Mouse (Mus musculus): ENCODE data around the gene Slc4a4.

The Slc4a4 gene

DNA sequence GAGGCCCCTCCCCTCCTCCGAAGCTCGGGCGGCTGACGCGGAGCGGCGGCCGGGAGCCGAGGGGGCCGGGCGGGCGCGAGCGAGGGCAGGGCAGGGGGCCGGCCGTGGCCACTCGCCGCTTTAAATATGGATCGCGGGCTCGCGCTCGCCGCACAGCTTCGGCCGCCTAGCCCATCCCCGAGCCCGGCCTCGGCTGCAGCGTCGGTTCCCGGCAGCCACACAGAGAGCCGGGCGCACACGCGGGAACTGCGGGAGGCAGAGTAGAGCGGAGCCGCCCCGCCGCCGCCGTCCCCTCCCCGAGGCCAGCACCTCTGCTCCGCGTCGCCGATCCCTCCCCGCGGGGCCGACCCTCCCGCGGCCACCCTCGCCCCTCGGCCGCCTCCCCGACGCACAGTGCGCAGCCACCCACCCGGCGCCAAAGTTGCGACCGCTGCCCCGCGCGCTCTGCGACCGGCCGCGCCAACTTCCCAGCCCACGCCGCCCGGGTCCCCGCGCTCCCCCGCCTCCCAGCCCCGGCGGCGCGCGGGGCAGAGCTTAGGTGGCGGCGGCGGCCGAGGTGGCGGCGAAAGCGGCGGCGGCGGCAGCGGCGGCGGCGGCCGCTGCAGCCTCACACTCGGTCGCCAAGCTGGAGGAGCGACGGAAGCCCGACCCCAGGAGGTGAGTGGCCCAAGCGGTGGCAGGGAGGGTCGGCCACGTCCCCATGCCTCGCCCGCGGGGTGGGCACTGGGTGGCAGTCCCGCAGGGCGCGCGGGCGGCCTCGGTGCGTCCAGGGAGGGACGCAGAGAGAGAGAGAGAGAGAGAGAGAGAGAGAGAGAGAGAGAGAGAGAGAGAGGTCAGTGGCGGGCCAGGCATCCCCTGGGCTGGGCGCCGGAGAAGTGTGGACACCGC is at the start of gene Slc4a4:
Slc4a4 (plus strand) TSS at position 151 of the 888 bp plus-strand sequence.
- DNase-seq (ENCODE audit: low read depth, low spot score): peak; percentile 6

DNA sequence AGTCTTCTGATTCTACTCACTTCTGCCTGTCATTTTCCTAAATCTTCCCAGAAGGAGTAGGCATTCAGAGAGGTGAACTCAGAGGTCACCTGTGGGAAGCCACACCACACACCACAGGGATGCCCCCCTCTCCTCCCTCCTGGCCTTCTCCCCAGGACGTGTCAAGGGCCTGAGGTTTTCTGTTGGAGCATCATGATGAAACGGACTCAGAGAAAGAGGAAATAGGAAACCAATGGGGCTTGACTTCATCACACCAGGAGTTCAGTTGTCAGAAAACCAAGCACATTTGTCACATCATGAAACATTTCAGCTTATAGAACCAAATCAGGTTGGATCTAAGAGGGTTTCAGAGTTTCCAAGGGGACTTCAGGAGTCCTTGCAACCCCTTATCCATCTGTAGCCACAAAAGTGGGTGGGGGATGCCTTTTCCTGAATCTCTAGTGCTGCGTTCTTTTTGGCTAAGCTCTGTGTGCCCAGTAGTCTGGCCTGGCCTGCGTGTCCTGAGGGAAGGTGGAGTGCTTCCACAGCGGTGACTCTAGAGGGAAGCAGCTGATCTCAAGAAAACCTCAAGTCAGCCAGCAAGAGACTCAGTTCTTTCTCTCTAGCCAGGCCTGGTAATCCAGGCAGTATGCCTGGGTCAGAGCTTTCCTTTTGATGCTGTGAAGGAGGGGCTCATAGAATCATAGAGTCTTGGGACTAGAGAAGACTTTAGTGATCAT is 46.4 kb upstream of the Slc4a4 start:
- no peak for DNase-seq (ENCODE audit: low read depth, low spot score)

DNA sequence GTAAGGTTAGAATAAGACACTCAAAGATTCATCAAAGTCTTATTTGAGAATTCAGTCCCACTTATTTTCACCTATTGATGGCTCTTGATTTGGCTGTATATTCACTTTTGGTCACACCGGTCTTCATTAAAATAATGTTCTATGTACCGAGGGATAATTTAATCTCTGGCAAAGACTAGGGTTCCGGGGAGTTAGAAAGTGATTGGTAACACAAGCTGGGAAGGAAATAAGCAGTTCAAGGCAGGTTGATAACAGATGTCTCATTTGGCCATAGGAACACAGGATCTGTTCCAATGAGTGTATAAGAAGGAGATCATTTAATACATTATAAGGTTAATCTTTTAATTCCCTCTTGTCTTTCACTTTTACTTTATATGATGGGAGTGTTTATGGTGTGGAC is 29.3 kb upstream of the Slc4a4 start:
- DNase-seq (ENCODE audit: low read depth, low spot score): no peak

DNA sequence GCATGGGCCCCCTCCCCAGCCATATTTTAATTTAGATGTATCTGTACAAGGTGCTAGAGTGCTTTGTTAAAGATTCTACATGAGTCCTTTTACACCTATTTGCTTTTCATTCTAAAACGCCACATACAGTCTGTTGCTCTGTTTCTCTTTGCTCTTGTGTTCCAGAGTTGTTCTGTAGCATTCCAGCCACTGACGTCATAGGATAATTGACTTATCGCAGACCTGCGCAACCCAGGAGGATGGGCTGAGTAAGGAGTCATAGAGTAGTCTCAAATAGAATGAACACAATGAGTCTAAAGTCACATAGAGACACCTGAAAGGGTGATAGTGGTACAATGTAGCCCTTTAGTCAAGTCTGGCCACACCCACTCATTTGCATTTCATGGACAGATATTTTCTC is 28.8 kb upstream of the Slc4a4 start:
- DNase-seq (ENCODE audit: low read depth, low spot score): no peak

DNA sequence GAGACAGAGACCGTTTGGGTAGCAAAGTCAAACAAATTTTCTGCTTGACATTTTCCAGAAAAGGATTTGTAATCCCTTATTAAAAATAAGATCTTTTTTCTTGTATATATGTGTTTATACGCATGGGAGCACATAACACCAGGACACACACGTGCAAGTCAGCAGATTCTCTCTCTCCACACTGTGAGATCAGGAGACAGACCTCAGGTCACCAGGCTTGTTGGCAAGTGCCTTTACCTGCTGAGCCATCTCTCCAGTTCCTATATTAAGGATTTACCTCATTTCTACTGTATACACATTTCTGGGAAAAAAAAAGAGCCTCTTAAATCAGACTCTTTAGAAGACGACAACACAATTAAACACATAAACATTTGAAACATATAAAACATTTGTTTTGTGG is 28.4 kb upstream of the Slc4a4 start:
- no peak for DNase-seq (ENCODE audit: low read depth, low spot score)

DNA sequence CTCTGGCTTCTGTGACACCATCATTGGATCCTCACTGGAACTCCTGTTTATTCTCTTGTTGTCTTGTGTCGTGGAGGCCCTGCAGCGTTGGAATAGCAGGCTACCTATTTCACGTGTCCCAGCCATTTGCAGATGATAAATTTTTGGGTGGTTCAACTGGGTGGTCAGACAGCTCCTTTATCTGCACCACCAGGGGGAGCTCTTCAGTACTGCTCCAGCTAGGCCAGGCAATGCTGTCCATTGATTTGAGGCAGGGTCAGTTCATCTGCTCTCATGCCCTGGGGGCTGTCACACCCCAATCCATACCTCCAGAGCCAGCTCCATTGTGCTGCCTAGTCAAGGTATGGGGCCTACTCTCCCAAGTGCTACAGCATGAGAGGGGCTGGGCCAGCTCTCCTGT is 24.5 kb upstream of the Slc4a4 start:
- DNase-seq (ENCODE audit: low read depth, low spot score): peak; percentile 5

DNA sequence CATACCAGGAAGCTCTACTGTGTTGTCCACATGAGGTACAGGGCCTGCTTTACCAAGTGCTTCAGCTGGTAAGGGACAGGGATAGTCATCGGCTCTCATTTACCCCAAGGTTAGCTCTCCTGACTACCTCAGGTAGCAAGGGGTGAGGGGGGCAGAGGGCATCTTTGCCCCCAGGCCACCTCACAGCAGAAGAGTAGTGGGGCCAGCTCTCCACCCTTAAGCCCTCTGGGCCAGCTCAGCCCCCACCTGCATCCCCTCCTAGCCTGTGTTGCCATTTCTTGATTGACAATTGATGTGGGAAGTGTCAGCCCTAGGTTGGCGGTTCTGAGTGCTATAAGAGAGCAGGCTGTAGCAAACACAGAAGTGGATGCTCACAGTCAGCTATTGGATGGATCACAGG is 23.8 kb upstream of the Slc4a4 start:
- DNase-seq (ENCODE audit: low read depth, low spot score): no peak

DNA sequence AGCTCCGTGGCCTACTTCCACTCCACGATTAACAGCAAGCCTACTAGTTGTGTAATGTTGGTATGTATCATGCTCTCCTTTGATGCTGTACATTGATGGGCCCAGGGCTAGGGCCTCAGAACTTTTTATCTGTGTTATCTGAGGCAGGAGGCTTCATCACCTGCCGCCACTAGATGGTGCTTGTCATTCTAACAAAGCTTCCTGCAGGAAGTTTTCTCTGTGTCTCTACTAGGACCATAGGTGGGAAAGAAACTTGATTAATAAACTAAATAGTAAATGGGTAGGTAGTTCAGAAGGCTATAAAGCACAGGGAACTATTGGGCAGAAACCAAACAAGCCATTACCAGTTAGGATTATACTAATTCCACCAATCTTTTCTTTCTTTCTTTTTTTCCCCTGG is 2.5 kb upstream of the Slc4a4 start:
- DNase-seq (ENCODE audit: low read depth, low spot score): peak; percentile 5

DNA sequence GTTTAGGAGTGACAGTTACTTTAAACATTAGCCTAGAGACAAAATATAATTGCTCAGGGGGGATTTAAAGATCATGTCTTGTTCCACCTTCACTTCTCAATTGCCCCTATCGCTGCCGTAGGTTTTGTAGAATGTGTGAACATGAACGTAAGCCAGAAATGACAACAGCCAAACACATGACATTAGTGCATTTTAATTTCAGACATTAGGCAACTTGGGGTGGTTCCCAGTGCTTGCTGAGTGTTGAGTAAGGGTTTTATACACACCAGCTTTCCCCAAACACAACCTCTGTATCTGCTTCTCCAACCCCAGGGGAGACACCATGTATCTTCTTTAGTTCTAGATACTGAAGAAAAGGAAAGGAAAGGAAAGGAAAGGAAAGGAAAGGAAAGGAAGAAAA is 1.1 kb upstream of the Slc4a4 start:
- no peak for DNase-seq (ENCODE audit: low read depth, low spot score)

DNA sequence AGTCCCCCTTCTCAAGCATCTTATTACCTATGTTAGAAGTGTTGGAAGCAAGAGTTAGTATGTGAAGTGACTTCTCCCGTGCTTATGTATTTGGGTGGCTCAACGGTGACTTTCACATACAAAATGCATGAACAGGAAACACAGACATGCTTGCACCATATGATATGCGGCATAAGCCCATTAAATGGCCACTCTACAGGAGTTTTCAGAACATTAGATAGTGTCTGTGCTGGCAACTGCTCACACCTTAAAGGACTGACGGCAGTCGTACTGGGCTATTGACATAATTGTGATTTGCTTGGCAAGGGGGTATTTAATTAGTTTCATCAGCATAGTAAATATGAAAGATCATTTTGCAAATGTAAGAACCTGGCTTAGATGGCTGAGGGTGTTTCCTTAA is 674 bp upstream of the Slc4a4 start:
- no peak for DNase-seq (ENCODE audit: low read depth, low spot score)

DNA sequence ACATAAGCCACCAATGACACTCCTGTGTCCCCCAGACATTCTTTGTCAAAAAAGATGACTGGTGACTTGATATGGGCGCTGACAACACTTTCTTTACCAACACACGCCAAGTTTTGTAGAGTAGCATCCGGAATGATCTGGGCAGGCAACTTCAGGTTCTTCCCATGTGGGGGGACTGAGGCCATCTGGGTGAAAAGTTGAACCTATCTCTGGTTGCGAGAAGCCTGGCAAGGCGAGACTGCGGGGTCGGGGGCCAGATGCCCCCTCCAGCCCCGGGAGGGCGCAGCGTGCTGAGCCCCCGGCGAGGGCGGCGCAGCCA is 310 bp upstream of the Slc4a4 start:
- no peak for DNase-seq (ENCODE audit: low read depth, low spot score)

DNA sequence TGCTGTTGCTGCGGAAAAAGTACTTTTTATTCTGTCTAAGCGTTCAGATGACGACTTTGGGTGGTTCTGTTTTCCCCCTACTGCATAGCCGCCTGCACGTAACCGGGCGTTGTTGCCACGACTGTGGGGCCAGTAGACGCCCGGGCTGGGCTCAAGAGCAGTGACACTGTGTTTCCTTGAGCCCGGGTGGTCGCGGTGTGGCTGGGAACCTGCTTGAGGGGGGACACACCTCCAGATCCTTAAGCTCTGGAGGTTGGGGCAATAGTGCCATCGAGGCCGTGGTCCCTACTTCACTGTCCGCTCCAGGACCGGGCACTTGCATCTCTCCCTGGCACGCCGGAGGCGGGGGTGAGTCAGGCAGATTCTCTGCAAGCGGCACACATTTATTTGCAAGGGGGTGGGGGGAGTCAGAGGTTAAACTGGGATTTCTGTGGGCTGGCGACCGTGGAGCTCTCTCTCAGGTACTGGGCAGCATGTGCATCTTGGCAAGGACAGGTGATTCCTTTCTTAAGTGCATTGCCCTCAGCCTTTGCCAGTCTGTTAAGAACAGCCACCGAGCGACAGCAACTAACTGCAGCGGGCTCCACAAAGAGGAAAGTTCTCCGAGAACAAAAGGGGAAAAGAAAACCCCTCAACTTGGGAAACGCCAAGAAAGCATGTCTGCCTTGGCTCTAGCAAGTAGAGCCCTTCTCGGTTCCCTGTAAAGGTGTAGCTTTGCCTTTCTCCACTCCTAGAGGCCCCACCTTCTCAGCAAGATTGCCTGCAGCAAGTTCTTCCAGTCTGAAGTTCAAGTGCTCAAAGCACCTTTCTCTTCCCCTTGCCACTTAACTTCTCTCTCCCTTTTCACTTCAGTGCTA is 1.2 kb downstream of the Slc4a4 start:
- no peak for DNase-seq (ENCODE audit: low read depth, low spot score)

DNA sequence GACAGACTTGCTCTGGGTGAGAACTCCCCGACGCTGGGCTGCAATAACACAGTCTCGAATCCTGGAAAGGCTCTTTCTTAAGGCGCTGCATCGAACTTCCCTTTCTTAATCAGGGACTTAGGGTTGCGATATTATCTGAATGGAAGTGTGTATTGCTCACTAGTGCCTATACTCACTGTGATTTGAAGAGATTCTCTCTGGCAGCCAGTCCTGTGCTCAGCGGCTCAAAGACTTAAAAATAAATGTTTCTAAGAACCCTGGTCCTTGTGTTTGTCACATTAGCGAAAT is 1.7 kb downstream of the Slc4a4 start:
- DNase-seq (ENCODE audit: low read depth, low spot score): no peak

DNA sequence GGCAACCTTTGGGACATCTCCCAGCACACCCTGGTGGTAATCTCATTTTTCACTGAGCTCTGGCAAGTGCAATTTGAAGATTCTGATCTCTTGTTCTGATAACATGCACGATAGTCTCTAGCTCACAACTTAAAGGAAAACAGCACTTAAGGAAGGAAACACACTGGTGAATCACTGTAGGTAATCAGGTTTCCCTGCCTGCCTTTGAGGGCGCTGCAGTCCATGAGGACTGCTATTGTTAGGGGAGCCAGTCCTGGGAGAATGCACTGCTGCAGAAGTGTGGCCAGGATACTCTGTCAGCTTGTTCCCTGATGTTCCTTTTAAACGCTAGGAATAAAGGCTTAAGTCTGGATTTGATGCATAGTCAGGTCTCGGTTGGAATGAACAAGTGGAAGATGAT is 2.7 kb downstream of the Slc4a4 start:
- no peak for DNase-seq (ENCODE audit: low read depth, low spot score)

DNA sequence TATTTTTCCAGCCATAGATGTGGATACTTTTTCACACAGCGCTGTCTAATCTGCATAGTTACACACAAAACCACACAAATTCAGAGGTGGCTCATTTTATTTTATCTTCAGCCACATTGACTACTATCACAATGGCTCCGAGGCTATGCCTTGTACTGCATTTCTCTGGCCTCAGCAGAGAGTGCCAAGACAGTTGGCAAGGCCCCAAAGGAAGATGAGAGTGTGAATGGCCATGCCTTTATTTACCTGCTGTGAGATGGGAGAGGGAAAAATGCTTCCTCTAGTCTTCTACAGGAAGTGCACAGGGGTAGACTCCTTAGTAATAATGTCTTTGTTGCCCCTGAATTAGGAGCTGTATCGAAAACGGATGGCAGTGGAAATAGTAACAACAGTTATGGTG is 3.5 kb downstream of the Slc4a4 start:
- DNase-seq (ENCODE audit: low read depth, low spot score): no peak

DNA sequence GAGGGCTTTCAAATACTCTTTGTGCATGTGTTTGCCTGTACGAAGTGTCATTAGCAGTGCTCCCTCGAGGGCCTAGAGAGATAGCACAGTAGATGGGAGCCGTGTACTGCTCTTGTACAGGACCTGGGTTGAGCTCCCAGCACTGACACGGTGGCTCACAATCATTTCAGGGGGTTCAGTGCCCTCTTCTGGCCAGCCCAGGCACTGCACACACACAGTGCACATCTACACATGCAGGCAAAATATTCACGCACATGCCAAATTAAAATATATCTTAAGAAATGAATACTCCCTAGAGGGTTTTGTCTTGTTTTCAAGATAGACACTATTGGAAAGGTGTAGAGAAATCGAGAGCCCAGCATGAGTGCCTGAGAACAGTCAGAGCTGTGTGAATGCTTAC is 10.0 kb downstream of the Slc4a4 start:
- no peak for DNase-seq (ENCODE audit: low read depth, low spot score)

DNA sequence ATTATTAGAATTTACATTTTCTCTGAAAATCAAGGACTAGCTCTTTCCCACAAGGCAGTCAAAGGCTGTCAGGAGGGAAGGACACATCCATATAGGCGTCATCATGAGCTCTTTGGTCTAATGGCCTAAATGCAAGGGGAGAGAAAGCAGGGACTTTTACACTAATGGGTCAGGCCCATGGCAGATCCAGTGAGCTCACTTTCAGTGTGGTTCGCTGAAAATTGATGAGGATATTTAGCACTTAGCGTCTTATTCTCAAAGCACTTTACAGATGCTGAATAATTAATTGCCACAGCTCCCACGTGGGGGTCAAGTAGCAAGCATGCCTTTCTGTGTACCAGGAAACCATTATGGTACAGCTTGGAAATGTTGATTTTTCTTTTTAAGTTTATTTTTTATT is 16.5 kb downstream of the Slc4a4 start:
- DNase-seq (ENCODE audit: low read depth, low spot score): no peak

DNA sequence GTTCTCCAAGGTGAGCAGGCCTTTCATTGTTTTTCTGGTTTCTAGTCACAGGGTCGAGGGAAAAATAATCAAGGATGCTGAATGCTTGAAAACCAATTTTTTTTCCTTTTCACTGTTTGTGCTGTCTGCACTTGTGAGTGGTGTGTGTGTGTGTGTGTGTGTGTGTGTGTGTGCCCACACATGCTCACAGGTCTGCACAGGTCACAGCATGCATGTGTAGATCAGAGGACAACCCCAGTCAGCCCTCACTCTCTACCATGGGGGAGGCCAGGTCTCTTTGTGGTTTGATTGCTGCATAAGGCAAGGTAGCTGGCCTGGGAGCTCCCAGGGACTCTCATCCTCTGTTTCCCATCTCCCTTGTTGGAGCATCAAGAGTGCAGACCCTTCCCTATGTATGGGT is 16.9 kb downstream of the Slc4a4 start:
- DNase-seq (ENCODE audit: low read depth, low spot score): no peak

DNA sequence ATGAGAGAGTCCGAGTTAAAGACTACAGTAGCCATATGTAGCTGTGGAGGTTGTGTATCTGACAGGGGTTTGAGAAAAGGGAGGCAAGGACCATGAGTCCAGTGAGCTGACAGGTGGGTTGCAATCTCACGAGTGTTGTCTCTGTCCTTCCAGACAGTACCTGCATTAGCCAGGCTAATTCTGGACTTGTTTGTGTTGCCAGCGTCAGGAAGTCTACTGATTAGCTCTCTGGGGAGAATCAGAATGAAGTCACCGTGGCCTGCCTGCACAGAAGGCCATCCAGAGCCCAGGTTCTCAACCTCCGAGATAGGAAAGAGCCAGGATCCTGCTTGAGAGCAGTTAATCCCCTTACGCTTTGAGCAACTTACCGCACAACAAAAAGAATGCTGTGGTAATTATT is 18.2 kb downstream of the Slc4a4 start:
- DNase-seq (ENCODE audit: low read depth, low spot score): no peak

DNA sequence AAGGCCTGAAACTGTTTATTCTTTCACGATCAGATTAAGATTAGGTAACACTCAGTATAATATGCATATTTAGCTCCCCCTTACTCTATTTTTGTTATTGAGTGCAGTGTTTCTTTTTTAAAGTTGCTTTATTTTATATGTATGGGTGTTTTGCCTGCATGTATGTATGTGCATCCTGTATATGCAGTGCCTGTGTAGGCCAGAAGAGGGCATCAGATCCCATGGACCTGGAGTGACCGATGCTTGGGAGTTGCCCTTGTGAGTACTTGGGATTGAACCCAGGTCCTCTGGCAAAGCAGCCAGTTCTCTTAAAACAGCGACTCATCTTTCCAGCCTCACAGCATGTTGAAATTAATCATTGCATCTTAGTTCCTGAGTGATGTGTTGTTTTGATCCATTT is 21.0 kb downstream of the Slc4a4 start:
- no peak for DNase-seq (ENCODE audit: low read depth, low spot score)

DNA sequence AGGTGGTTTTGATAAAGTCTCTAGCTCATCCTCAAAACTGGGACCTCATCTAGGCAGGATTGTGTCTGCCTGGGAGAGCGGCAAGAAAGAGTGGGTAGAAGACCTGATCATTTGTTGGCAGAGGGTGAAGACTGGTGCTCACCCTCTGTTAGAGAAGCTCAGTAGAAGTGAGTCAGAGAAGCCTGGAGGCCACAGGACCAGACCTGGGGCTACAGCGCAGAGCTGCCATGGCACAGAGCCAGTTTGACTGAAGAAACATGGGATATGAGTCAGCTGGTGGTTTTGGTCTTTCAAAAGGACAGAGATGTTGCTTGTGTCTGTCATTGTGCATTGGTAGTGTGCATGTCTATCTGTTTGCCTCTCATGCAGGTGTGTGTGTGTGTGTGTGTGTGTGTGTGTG is 26.0 kb downstream of the Slc4a4 start:
- no peak for DNase-seq (ENCODE audit: low read depth, low spot score)

DNA sequence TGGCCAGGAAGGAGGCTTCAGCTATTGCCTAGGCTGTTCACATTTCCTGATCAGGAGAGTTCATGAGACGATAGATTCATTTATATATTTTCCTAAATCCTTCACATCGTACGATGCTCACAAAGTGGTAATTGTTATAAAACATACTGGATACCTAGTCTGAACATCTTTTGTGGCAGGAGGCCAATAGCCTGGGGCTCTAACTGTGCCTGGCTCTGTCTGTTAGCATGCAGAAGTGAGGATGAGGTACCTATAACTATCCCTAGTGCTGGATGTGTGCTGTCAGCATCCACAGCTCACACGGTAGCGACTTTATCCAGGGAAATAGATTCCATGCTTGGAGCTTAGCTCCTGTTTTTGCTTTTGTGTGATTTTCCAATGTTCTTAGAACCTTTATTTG is 28.5 kb downstream of the Slc4a4 start:
- DNase-seq (ENCODE audit: low read depth, low spot score): no peak

DNA sequence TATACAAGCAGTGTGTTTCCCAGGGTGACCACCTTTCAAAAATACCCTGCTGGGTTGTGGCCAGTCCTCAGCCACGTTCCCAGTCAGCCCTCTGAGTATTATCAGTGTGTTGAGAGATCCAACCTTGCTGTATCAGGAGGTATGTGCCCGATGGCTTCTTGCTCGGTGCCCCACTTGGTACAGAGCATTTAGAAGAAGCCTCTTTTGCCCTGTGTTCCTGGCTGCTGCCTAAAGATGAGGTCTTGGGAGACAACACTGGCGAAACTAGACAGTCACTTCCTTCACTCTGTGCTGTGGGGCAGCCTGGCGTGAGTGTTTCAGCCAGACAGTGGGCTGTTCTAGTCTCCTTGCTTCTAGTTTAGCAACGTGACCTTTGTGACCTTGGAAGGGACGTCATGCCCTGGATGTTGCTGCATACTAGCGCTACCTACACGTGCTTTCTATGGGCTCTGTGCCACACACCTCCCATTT is 29.9 kb downstream of the Slc4a4 start:
- no peak for DNase-seq (ENCODE audit: low read depth, low spot score)

All from CD4-positive helper T cell, adult 2 months (primary cell).